Mouse (Mus musculus) intestine, postnatal 0 days (tissue): ENCODE results near the gene Phlpp1. TPM values are rescaled to one million over a fixed set of nuclear protein-coding genes. Genes with fewer than 3 reads are reported as not detected.

Experiments used
- ATAC-seq: fragments of 200-750 bp; cut with Nextera tagmentation; 2 replicates; pipeline ENCODE4 v1.8.0; 2017; ENCODE audit warnings: mild to moderate bottlenecking, moderate TSS enrichment, moderate library complexity
- H3K27ac ChIP-seq: fragments of 300-500 bp; sonication (generic); 2 replicates; pipeline ENCODE4 v1.5.1; 2014; ENCODE audit warnings: mild to moderate bottlenecking, low read depth, low read length, moderate library complexity
- H3K27me3 ChIP-seq: fragments of 300-500 bp; sonication (generic); replicated peaks from 2 replicates; pipeline ENCODE4 v1.6.1; 2014; ENCODE audit warnings: low read length, mixed read lengths; ENCODE audit not compliant: control insufficient read depth, insufficient read depth
- H3K36me3 ChIP-seq: fragments of 300-500 bp; sonication (generic); 2 replicates; pipeline ENCODE4 v1.6.1; 2014; ENCODE audit warnings: mild to moderate bottlenecking, moderate library complexity; ENCODE audit not compliant: control insufficient read depth, insufficient read depth
- H3K4me1 ChIP-seq: fragments of 300-500 bp; sonication (generic); replicated peaks from 2 replicates; pipeline ENCODE4 v1.6.1; 2014; ENCODE audit warnings: antibody characterized with exemption, low read length, mixed read lengths; ENCODE audit not compliant: control insufficient read depth, insufficient read depth
- H3K4me2 ChIP-seq: fragments of 300-500 bp; sonication (generic); replicated peaks from 2 replicates; pipeline ENCODE4 v1.6.1; 2014; ENCODE audit warnings: low read depth, mild to moderate bottlenecking, moderate library complexity
- H3K4me3 ChIP-seq: fragments of 300-500 bp; sonication (generic); 2 replicates; pipeline ENCODE4 v1.5.1; 2014; ENCODE audit warnings: low read depth, low read length
- H3K9ac ChIP-seq: fragments of 300-500 bp; sonication (generic); 2 replicates; pipeline ENCODE4 v1.6.1; 2014; ENCODE audit warnings: mild to moderate bottlenecking, low read depth, low read length
- H3K9me3 ChIP-seq: fragments of 300-500 bp; sonication (generic); 2 replicates; pipeline ENCODE4 v1.6.1; 2016; ENCODE audit warnings: mixed run types; ENCODE audit not compliant: control insufficient read depth
- CTCF ChIP-seq: sonication (generic); IDR thresholded peaks from 2 replicates; pipeline ENCODE4 v1.5.1; 2016; ENCODE audit warnings: low read depth, mild to moderate bottlenecking, control low read depth, antibody characterized with exemption, moderate library complexity
- WGBS: fragments of 180-500 bp; shearing (Covaris S2); extraction: QIAGEN DNeasy Blood & Tissue Kit; methylation state at CpG from one replicate; pipeline ENCODE4 v1.1.7; 2014; 5-methylcytosine and 5-hydroxymethylcytosine counted together
- polyA plus RNA-seq: library from polyadenylated mRNA; unstranded; fragments of >200 nt; fragmentation: Nextera tagmentation; extraction: Ambion mirVana; gene quantifications from 2 replicates; pipeline ENCODE4 v1.2.1, GENCODE M21; 2015

Gene Phlpp1
- polyA plus RNA-seq, 1 experiment from 2014 or later, result 1.6 TPM

- no peaks in the 10 kb centered on the region for H3K36me3 ChIP-seq
- H3K9ac ChIP-seq, result no peak overlapping the region
- H3K4me1 ChIP-seq, result no peaks in the 10 kb centered on the region
- no peak for TF ChIP-seq CTCF
- no peak overlapping the region for H3K4me2 ChIP-seq
- no peak for ATAC-seq
- H3K27me3 ChIP-seq, result no peaks in the 10 kb centered on the region
- H3K9me3 ChIP-seq, result no peaks in the 10 kb centered on the region
- WGBS, result 88% methylated on average over 1 of the region's 1 CpGs
- no peak overlapping the region for H3K27ac ChIP-seq
- H3K4me3 ChIP-seq, result no peak overlapping the region
Observed at GRCm38 (mm10) chr1:106142010-106142409, 29.5 kb upstream of the Phlpp1 start.

- peak; percentile 22; the same call in 1 of the 2 replicates for ATAC-seq
- H3K4me1 ChIP-seq, result no peaks in the 10 kb centered on the region
- WGBS, result 77% methylated on average over 2 of the region's 2 CpGs
- no peaks in the 10 kb centered on the region for H3K27me3 ChIP-seq
- no peak overlapping the region for H3K9ac ChIP-seq
- H3K4me2 ChIP-seq, result no peak overlapping the region
- H3K27ac ChIP-seq, result no peak overlapping the region
- no peaks in the 10 kb centered on the region for H3K9me3 ChIP-seq
- no peaks in the 10 kb centered on the region for H3K36me3 ChIP-seq
- TF ChIP-seq CTCF, result no peak
- no peak overlapping the region for H3K4me3 ChIP-seq
Observed at GRCm38 (mm10) chr1:106144534-106144933, 27.0 kb upstream of the Phlpp1 start.

GRCm38 (mm10) chr1:106145055-106145454 is 26.5 kb upstream of the Phlpp1 start:
- H3K27me3 ChIP-seq, result no peaks in the 10 kb centered on the region
- no peak overlapping the region for H3K4me2 ChIP-seq
- ATAC-seq, result no peak
- no peaks in the 10 kb centered on the region for H3K4me1 ChIP-seq
- H3K9me3 ChIP-seq, result no peaks in the 10 kb centered on the region
- 44% methylated on average over 1 of the region's 1 CpGs for WGBS
- no peak overlapping the region for H3K27ac ChIP-seq
- no peak overlapping the region for H3K9ac ChIP-seq
- H3K4me3 ChIP-seq, result no peak overlapping the region
- H3K36me3 ChIP-seq, result no peaks in the 10 kb centered on the region
- no peak for TF ChIP-seq CTCF

- TF ChIP-seq CTCF, result no peak
- no peak overlapping the region for H3K9ac ChIP-seq
- no peak overlapping the region for H3K27ac ChIP-seq
- no peaks in the 10 kb centered on the region for H3K4me1 ChIP-seq
- no peaks in the 10 kb centered on the region for H3K27me3 ChIP-seq
- H3K9me3 ChIP-seq, result no peaks in the 10 kb centered on the region
- H3K4me3 ChIP-seq, result no peak overlapping the region
- 60% methylated on average over 4 of the region's 4 CpGs for WGBS
- H3K36me3 ChIP-seq, result no peaks in the 10 kb centered on the region
- ATAC-seq, result no peak
- H3K4me2 ChIP-seq, result no peak overlapping the region
Observed at GRCm38 (mm10) chr1:106145565-106146190, 25.9 kb upstream of the Phlpp1 start.

- no peak overlapping the region for H3K4me2 ChIP-seq
- no peaks in the 10 kb centered on the region for H3K36me3 ChIP-seq
- no peaks in the 10 kb centered on the region for H3K4me1 ChIP-seq
- no peak overlapping the region for H3K9ac ChIP-seq
- TF ChIP-seq CTCF, result no peak
- no peak for ATAC-seq
- H3K27me3 ChIP-seq, result no peaks in the 10 kb centered on the region
- WGBS, result 63% methylated on average over 17 of the region's 17 CpGs
- H3K27ac ChIP-seq, result no peak overlapping the region
- H3K9me3 ChIP-seq, result no peaks in the 10 kb centered on the region
- H3K4me3 ChIP-seq, result no peak overlapping the region
Observed at GRCm38 (mm10) chr1:106148386-106149380, 22.9 kb upstream of the Phlpp1 start.

- ATAC-seq, result no peak
- Histone ChIP-seq H3K27ac (no peak overlapping the region), H3K9ac (no peak overlapping the region), H3K4me1 (no peaks in the 10 kb centered on the region), H3K9me3 (no peaks in the 10 kb centered on the region), H3K27me3 (no peaks in the 10 kb centered on the region), H3K4me3 (no peak overlapping the region), H3K4me2 (no peak overlapping the region), H3K36me3 (no peaks in the 10 kb centered on the region)
- TF ChIP-seq CTCF, result peak; percentile 54
- 84% methylated on average over 12 of the region's 12 CpGs for WGBS
Observed at GRCm38 (mm10) chr1:106151846-106152245, 19.7 kb upstream of the Phlpp1 start.
